Mouse (Mus musculus) MEL (cell line): ENCODE measurements around the gene Oxct1.

ENCODE experiments used
- CTCF ChIP-seq, 3 experiments: IDR thresholded peaks in 2 of 3; conservative IDR thresholded peaks in 1 of 3; 2 replicates each; pipeline ENCODE4 v1.5.1; 2011 to 2012; ENCODE audit warnings: low read length in 3 of 3, low read depth in 2 of 3, mild to moderate bottlenecking in 2 of 3, improper control_type of control experiment in 1 of 3, inconsistent platforms in 1 of 3, mixed read lengths in 1 of 3, moderate library complexity in 1 of 3; ENCODE audit not compliant: control insufficient read depth in 1 of 3, insufficient read depth in 1 of 3, poor library complexity in 1 of 3, severe bottlenecking in 1 of 3
- E2F4 ChIP-seq: IDR thresholded peaks from 2 replicates; pipeline ENCODE4 v1.6.1; 2011; ENCODE audit warnings: low read depth, low read length, improper control_type of control experiment, borderline replicate concordance
- ETS1 ChIP-seq: IDR thresholded peaks from 2 replicates; pipeline ENCODE4 v1.6.1; 2012; ENCODE audit warnings: low read depth, mild to moderate bottlenecking, inconsistent platforms, low read length, improper control_type of control experiment, moderate library complexity

GRCm38 (mm10) chr15:4026231-4026773 is at the start of gene Oxct1:
- TF ChIP-seq CTCF (IDR thresholded peaks at IDR 0.05 in 2 of 3, conservative IDR thresholded peaks at IDR 0.05 in 1 of 3; ENCODE audit: control insufficient read depth in 1 of 3, insufficient read depth in 1 of 3, low read depth in 2 of 3, low read length in 3 of 3, poor library complexity in 1 of 3, severe bottlenecking in 1 of 3), result peak; percentile 47 to 67 (median 55)
- TF ChIP-seq ETS1, result peak; percentile 61; the same call in 1 of the 2 replicates
- no peak for TF ChIP-seq E2F4
